Comparison of ENCODE assay signal across 9 mouse cellular contexts in the genomic region with DNA sequence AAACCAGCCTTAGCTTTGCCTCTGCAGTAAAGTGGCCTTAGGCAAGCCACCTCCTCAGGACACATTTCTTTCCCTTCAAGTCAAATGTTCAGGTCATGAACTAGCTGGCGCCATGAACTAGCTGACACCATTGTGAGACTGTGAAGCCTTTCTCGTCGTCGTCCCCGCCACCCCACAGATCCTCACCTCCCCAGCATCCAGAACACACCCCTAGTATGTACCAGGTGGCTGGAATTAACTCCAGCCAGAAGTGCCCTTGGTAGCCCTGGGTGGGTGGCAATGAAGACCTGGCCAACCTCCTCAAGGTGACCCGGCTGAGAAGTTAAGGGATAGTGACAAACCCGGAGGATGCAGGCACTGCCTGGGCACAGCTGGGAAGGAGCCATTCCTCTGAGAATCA. TPM values are rescaled to one million over a fixed set of nuclear protein-coding genes. Genes with fewer than 3 reads are reported as not detected.
DNase-seq lines count a peak whose midpoint lies in the region; ATAC-seq and TF ChIP-seq lines count a peak whose summit lies in the region.
"Had no signal": no experiment of that assay in that cellular context is flagged by ENCODE, and none has a peak within 500 bp of the region (broad histone marks: within the 10 kb centered on the region; RNA-seq: fewer than 3 reads in every experiment).

No protein-coding gene starts in this region.

- H3K27ac ChIP-seq in forebrain, embryonic 14.5 days (ENCODE audit: low read depth, low read length), result no peak overlapping the region
- no peak overlapping the region; the same call in 1 of the 2 replicates for H3K27ac ChIP-seq in forebrain, embryonic 16.5 days (ENCODE audit: low read length)
- H3K27ac ChIP-seq in kidney, postnatal 0 days, result 0 out of 2 replicates have a peak overlapping the region, but pooled peaks have one; percentile 1
- H3K27ac ChIP-seq in MEL (ENCODE audit: control insufficient read depth, low read depth, low read length), result peak overlapping the region; percentile 55; the same call in 1 of the 2 replicates
- no peak overlapping the region for H3K27ac ChIP-seq in liver, postnatal 0 days (ENCODE audit: low read depth)

- no peaks in the 10 kb centered on the region for H3K9me3 ChIP-seq in forebrain, embryonic 14.5 days (replicated peaks; ENCODE audit: control insufficient read depth, low read length)
- no peaks in the 10 kb centered on the region for H3K9me3 ChIP-seq in forebrain, embryonic 16.5 days (ENCODE audit: control insufficient read depth, low read length)
- H3K9me3 ChIP-seq in kidney, postnatal 0 days (replicated peaks; ENCODE audit: low read length), result no peaks in the 10 kb centered on the region
- H3K9me3 ChIP-seq in MEL (replicated peaks; ENCODE audit: insufficient read depth, low read length), result no peaks in the 10 kb centered on the region
- H3K9me3 ChIP-seq in liver, postnatal 0 days (ENCODE audit: low read length), result no peaks in the 10 kb centered on the region
- H3K9me3 ChIP-seq: heart, embryonic 12.5 days had no signal

- H3K27me3 ChIP-seq in forebrain, embryonic 14.5 days (replicated peaks; ENCODE audit: control insufficient read depth, insufficient read depth, low read length), result no peaks in the 10 kb centered on the region
- no peaks in the 10 kb centered on the region for H3K27me3 ChIP-seq in forebrain, embryonic 16.5 days (replicated peaks; ENCODE audit: control insufficient read depth, insufficient read depth, low read length)
- H3K27me3 ChIP-seq in kidney, postnatal 0 days (ENCODE audit: insufficient read depth, low read length), result no peaks in the 10 kb centered on the region
- H3K27me3 ChIP-seq in MEL (ENCODE audit: control insufficient read depth in 1 of 2, insufficient read depth in 2 of 2, low read length in 2 of 2), result no peaks in the 10 kb centered on the region
- no peaks in the 10 kb centered on the region for H3K27me3 ChIP-seq in liver, postnatal 0 days (ENCODE audit: insufficient read depth, low read length)
- H3K27me3 ChIP-seq: heart, embryonic 12.5 days had no signal

- no peak overlapping the region for H3K9ac ChIP-seq in forebrain, embryonic 14.5 days (ENCODE audit: low read length)
- H3K9ac ChIP-seq in forebrain, embryonic 16.5 days (replicated peaks; ENCODE audit: low read depth, low read length), result no peak overlapping the region
- H3K9ac ChIP-seq in kidney, postnatal 0 days (ENCODE audit: low read depth, low read length), result no peak overlapping the region
- H3K9ac ChIP-seq in MEL (ENCODE audit: control insufficient read depth, low read depth, low read length, poor library complexity, severe bottlenecking), result peak overlapping the region; percentile 51
- H3K9ac ChIP-seq in liver, postnatal 0 days (replicated peaks), result no peak overlapping the region; the same call in 1 of the 2 replicates
- H3K9ac ChIP-seq: heart, embryonic 12.5 days had no signal

- H3K36me3 ChIP-seq in forebrain, embryonic 14.5 days (ENCODE audit: control insufficient read depth, insufficient read depth, low read length), result no peaks in the 10 kb centered on the region
- no peaks in the 10 kb centered on the region for H3K36me3 ChIP-seq in forebrain, embryonic 16.5 days (ENCODE audit: control insufficient read depth, insufficient read depth)
- H3K36me3 ChIP-seq in kidney, postnatal 0 days (ENCODE audit: insufficient read depth, low read length), result no peaks in the 10 kb centered on the region
- peaks cover 0 to 12% of the 10 kb centered on the region in 2 experiments; a peak in 2 of 4 replicates for H3K36me3 ChIP-seq in MEL (ENCODE audit: control insufficient read depth in 1 of 2, insufficient read depth in 2 of 2, low read length in 2 of 2)
- H3K36me3 ChIP-seq in liver, postnatal 0 days (replicated peaks; ENCODE audit: insufficient read depth, low read length), result no peaks in the 10 kb centered on the region
- H3K36me3 ChIP-seq: heart, embryonic 12.5 days had no signal

- ATAC-seq in forebrain, embryonic 14.5 days, result peak; percentile 11; the same call in 1 of the 2 replicates
- no peak for ATAC-seq in forebrain, embryonic 16.5 days
- ATAC-seq in kidney, postnatal 0 days (replicated peaks; ENCODE audit: low FRiP score, low read depth), result no peak
- peak; percentile 9; the same call in 1 of the 2 replicates for ATAC-seq in liver, postnatal 0 days

- TF ChIP-seq CTCF in kidney, postnatal 0 days (IDR thresholded peaks at IDR 0.05; ENCODE audit: low read depth), result no peak
- no peak for TF ChIP-seq CTCF in MEL (IDR thresholded peaks at IDR 0.05 in 2 of 3, conservative IDR thresholded peaks at IDR 0.05 in 1 of 3; ENCODE audit: control insufficient read depth in 1 of 3, insufficient read depth in 1 of 3, low read depth in 2 of 3, low read length in 3 of 3, poor library complexity in 1 of 3, severe bottlenecking in 1 of 3)
- TF ChIP-seq CTCF in liver, postnatal 0 days (IDR thresholded peaks at IDR 0.05; ENCODE audit: low read depth), result no peak

- TF ChIP-seq EP300 in MEL (IDR thresholded peaks at IDR 0.05; ENCODE audit: low read depth in 1 of 2, low read length in 2 of 2), result no peak
- no peak for TF ChIP-seq EP300 in liver, postnatal 0 days (IDR thresholded peaks at IDR 0.05; ENCODE audit: low read depth)

- H3K79me2 ChIP-seq in MEL (ENCODE audit: control insufficient read depth, insufficient read depth, low read length, poor library complexity), result no peaks in the 10 kb centered on the region; the same call in 1 of the 2 replicates

- WGBS in forebrain, embryonic 14.5 days, result 73% methylated on average over 7 of the region's 7 CpGs
- WGBS in forebrain, embryonic 16.5 days, result 64% methylated on average over 7 of the region's 7 CpGs
- 55% methylated on average over 7 of the region's 7 CpGs for WGBS in kidney, postnatal 0 days
- WGBS in liver, postnatal 0 days (ENCODE audit: insufficient replicate concordance), result 59% methylated on average over 7 of the region's 7 CpGs

- H3K4me3 ChIP-seq in forebrain, embryonic 14.5 days (ENCODE audit: low read depth, low read length), result no peak overlapping the region
- H3K4me3 ChIP-seq in forebrain, embryonic 16.5 days (replicated peaks; ENCODE audit: low read length), result no peak overlapping the region
- H3K4me3 ChIP-seq in kidney, postnatal 0 days (replicated peaks; ENCODE audit: low read depth, low read length), result no peak overlapping the region
- peak overlapping the region; percentile 34 to 37; a peak in 3 of 4 replicates for H3K4me3 ChIP-seq in MEL (ENCODE audit: control insufficient read depth in 1 of 2, insufficient read depth in 1 of 2, low read depth in 2 of 2, low read length in 2 of 2)
- H3K4me3 ChIP-seq in liver, postnatal 0 days (ENCODE audit: low read depth, low read length), result no peak overlapping the region
- H3K4me3 ChIP-seq: heart, embryonic 12.5 days had no signal

- TF ChIP-seq POLR2A in MEL (IDR thresholded peaks at IDR 0.05; ENCODE audit: control insufficient read depth in 1 of 2, insufficient read depth in 1 of 2, low read depth in 1 of 2, low read length in 2 of 2, poor library complexity in 1 of 2), result no peak

- no peak for TF ChIP-seq RAD21 in MEL (IDR thresholded peaks at IDR 0.05; ENCODE audit: low read depth, low read length)

- no peak overlapping the region for H3K4me2 ChIP-seq in forebrain, embryonic 14.5 days (ENCODE audit: low read length)
- no peak overlapping the region for H3K4me2 ChIP-seq in forebrain, embryonic 16.5 days (ENCODE audit: low read length)
- no peak overlapping the region for H3K4me2 ChIP-seq in kidney, postnatal 0 days (ENCODE audit: low read length)
- H3K4me2 ChIP-seq in liver, postnatal 0 days (ENCODE audit: low read depth, low read length), result no peak overlapping the region
- H3K4me2 ChIP-seq: heart, embryonic 12.5 days had no signal

- H3K4me1 ChIP-seq in forebrain, embryonic 14.5 days (ENCODE audit: control insufficient read depth, insufficient read depth, low read length), result peaks cover 15% of the 10 kb centered on the region
- peaks cover 16% of the 10 kb centered on the region for H3K4me1 ChIP-seq in forebrain, embryonic 16.5 days (replicated peaks; ENCODE audit: control insufficient read depth, insufficient read depth, low read length)
- peaks cover 7% of the 10 kb centered on the region; the same call in 1 of the 2 replicates for H3K4me1 ChIP-seq in kidney, postnatal 0 days (replicated peaks; ENCODE audit: insufficient read depth, low read length)
- peaks cover 0 to 12% of the 10 kb centered on the region in 2 experiments; a peak in 3 of 4 replicates for H3K4me1 ChIP-seq in MEL (ENCODE audit: control insufficient read depth in 1 of 2, insufficient read depth in 2 of 2, low read length in 2 of 2)
- H3K4me1 ChIP-seq in liver, postnatal 0 days (ENCODE audit: insufficient read depth), result peaks cover 13% of the 10 kb centered on the region

- no peak for DNase-seq in forebrain, embryonic 14.5 days (ENCODE audit: low spot score)
- DNase-seq in kidney, postnatal 0 days (ENCODE audit: low spot score), result no peak
- DNase-seq in kidney, postnatal 25 days, result no peak
- no peak for DNase-seq in MEL (ENCODE audit: low read depth, low spot score)
- DNase-seq in liver, postnatal 0 days, result no peak
- no peak for DNase-seq in frontal cortex, postnatal 14 days (ENCODE audit: low spot score in 2 of 2)
- DNase-seq in right cerebral cortex, postnatal 36 days (ENCODE audit: low spot score in 2 of 2), result no peak

TF ChIP-seq in MEL, 35 proteins besides CTCF, POLR2A, EP300 and RAD21 (continues in another document):
- TF ChIP-seq SMC3 (IDR thresholded peaks at IDR 0.05; ENCODE audit: low read depth, low read length) (no peak), TCF12 (IDR thresholded peaks at IDR 0.05; ENCODE audit: low read depth, low read length) (no peak), CHD1 (IDR thresholded peaks at IDR 0.05; ENCODE audit: low read depth, low read length) (no peak), MAX (IDR thresholded peaks at IDR 0.05; ENCODE audit: low read length) (no peak)

RNA-seq across cellular contexts. Expression of a gene that starts 21.3 kb away (rescaled TPM):
- polyA plus RNA-seq in forebrain, embryonic 14.5 days (2014; fragmentation: Nextera tagmentation; extraction: Ambion mirVana), result 41.4 and 56.5 TPM in 2 replicates
- polyA plus RNA-seq in forebrain, embryonic 16.5 days (2015; fragmentation: Nextera tagmentation; extraction: Ambion mirVana), result 67.0 and 74.0 TPM in 2 replicates
- 52.1 and 57.9 TPM in 2 replicates for polyA plus RNA-seq in kidney, postnatal 0 days (2015; fragmentation: Nextera tagmentation; extraction: Ambion mirVana)
- total RNA-seq in MEL (2012; rRNA removed), result 6.9 and 8.2 TPM in 2 replicates
- 1 to 10 TPM in 1 of 2 experiments, not detected in 1; 8.0 TPM for polyA plus RNA-seq in MEL (2012; ENCODE audit: insufficient read depth in 1 of 2, insufficient read length in 2 of 2, low read depth in 1 of 2, low replicate concordance in 2 of 2, missing spikeins in 1 of 2)
- 5.0 and 5.3 TPM in 2 replicates for polyA plus RNA-seq in liver, postnatal 0 days (2015; fragmentation: Nextera tagmentation; extraction: Ambion mirVana)

RNA-seq across cellular contexts. Expression of a gene that starts 41.0 kb away (rescaled TPM):
- 47.5 and 57.0 TPM in 2 replicates for polyA plus RNA-seq in forebrain, embryonic 14.5 days (2014; fragmentation: Nextera tagmentation; extraction: Ambion mirVana)
- 61.5 and 62.7 TPM in 2 replicates for polyA plus RNA-seq in forebrain, embryonic 16.5 days (2015; fragmentation: Nextera tagmentation; extraction: Ambion mirVana)
- 14.8 and 16.1 TPM in 2 replicates for polyA plus RNA-seq in kidney, postnatal 0 days (2015; fragmentation: Nextera tagmentation; extraction: Ambion mirVana)
- total RNA-seq in MEL (2012; rRNA removed), result 22.5 and 24.8 TPM in 2 replicates
- 10 to 100 TPM; 27.5 to 98.1 TPM for polyA plus RNA-seq in MEL (2012; ENCODE audit: insufficient read depth in 1 of 2, insufficient read length in 2 of 2, low read depth in 1 of 2, low replicate concordance in 2 of 2, missing spikeins in 1 of 2)
- polyA plus RNA-seq in liver, postnatal 0 days (2015; fragmentation: Nextera tagmentation; extraction: Ambion mirVana), result 4.4 and 4.7 TPM in 2 replicates

Comparison
In these comparisons a context has a peak if more than half of its experiments do, and no peak if none do; other contexts are left out.
1. ATAC-seq: peak in forebrain, embryonic 14.5 days (single experiment) and liver, postnatal 0 days (single experiment); none in forebrain, embryonic 16.5 days (single experiment) and kidney, postnatal 0 days (single experiment).
2. H3K27ac ChIP-seq: peak in kidney, postnatal 0 days (single experiment) and MEL (single experiment); none in forebrain, embryonic 14.5 days (single experiment), forebrain, embryonic 16.5 days (single experiment) and liver, postnatal 0 days (single experiment).
3. H3K4me3 ChIP-seq: peak in MEL (2 of 2); none in forebrain, embryonic 14.5 days (single experiment), forebrain, embryonic 16.5 days (single experiment), kidney, postnatal 0 days (single experiment) and liver, postnatal 0 days (single experiment).